Mouse (Mus musculus): ENCODE data around the gene Man2b2.

The Man2b2 gene

DNA sequence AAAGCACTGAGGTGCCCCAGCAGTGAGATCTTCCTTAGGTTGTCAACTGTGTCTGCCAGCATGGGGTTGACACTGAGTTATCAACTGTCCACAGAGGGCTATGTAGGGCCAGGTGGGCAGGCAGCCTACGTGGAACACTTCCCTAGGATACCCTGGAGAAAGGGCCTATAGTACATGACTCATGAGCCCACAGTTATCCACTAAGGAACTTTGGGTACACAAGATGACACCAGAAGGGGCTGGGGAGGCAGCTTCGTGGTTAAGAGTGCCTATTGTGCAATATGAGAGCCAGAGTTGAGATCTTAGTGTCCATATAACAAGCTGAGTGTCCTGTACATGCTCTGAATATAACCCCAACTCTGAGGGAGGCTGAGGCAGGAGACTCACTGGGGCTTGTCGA lies 60.9 kb downstream of the Man2b2 start:
- DNase-seq (ENCODE audit: extremely low spot score, low spot score): no peak

DNA sequence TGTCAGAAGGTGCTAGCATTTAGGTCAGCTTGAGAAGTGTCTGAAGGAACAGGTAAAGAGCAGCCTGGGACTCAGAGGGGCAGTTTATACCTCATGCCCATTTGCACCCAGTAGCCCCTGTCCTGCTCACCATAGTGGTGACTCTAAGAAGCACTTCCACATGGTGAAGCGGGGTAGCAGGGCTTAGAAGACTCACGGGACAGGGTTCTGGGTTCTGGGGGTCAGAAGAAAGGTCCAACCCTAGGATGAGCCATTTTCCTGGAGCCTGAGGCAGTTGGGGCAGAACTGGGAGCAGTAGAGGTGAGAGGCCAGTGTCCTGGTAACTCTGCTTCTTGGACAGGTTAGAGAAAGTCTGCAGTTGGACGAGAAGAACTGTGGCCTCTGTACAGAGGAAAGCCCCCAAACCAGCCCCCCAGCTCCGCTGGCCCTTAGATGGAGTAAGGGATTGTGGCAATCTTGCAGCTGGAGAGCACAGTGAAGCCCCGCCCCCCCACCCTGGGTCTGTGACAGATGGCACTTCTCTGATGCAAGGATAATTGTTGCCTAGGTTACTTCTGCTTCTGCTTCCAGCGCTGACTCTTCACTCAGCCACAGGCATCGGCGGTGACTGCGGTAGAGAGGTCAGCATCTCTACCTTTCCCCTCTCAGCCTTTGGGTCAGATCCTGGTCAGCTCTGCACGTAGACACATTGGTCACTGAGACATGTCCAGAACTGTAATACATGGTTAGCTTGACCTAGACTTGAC lies 63.3 kb downstream of the Man2b2 start:
- DNase-seq (ENCODE audit: extremely low spot score, low spot score): peak; percentile 45

DNA sequence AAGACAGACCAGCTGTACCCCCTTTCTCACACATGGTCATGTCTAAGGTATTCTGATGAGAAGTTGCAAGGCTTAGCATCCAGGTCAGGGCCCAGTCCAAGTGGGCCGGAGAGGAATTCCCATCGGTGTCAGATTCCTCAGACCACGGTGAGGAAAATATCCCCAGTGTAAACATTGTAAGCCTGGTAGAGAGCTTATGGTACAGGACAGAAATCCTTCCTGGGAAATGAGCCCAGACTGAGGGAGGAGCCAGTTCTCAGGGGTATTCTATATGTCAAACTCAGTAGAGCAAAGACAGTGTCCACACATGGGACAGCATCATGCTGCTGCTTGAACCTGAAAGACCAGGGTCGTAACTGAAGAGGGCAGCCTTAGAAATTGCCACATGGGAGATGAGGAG lies 70.6 kb downstream of the Man2b2 start:
- no peak for DNase-seq (ENCODE audit: extremely low spot score, low spot score)

DNA sequence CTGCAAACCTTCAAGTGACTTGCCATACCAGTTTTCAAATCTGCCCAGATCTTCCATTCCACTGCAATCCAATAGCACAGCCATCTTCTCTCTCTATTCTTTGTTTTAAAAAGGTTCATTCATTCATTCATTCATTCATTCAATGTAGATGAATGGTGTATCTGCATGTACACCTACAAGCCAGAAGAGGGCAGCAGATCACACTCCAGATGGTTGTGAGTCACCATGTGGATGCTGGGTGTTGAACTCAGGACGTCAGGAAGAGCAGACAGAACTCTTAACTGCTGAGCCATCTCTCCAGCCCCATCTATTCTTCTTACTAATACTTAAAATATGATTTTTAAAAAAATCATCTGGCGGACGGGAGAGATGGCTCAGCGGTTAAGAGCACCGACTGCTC lies 73.4 kb downstream of the Man2b2 start:
- no peak for DNase-seq (ENCODE audit: extremely low spot score, low spot score)
